Mouse (Mus musculus) liver, embryonic 11.5 days (tissue): ENCODE data around the gene Lrrc75b. TPM values are rescaled to one million over a fixed set of nuclear protein-coding genes. Genes with fewer than 3 reads are reported as not detected.
"Not testable (repeated sequence)": the region's sequence is repeated elsewhere in the genome, so short reads cannot be mapped to it uniquely, and the experiment has no call there.

Experiments used
- ATAC-seq: fragments of 200-750 bp; cut with Nextera tagmentation; replicated peaks from 2 replicates; pipeline ENCODE4 v1.8.0; 2017; ENCODE audit warnings: moderate number of reproducible peaks, mild to moderate bottlenecking, moderate TSS enrichment, moderate library complexity; ENCODE audit not compliant: low FRiP score
- DNase-seq: peaks from one replicate; pipeline ENCODE4 v3.0.0-alpha.2; 2017; ENCODE audit warnings: low spot score
- H3K27ac ChIP-seq: fragments of 300-500 bp; sonication (generic); 2 replicates; pipeline ENCODE4 v1.5.1; 2014; ENCODE audit warnings: mild to moderate bottlenecking, low read depth, low read length, control low read depth
- H3K27me3 ChIP-seq: fragments of 300-500 bp; sonication (generic); replicated peaks from 2 replicates; pipeline ENCODE4 v1.6.1; 2014; ENCODE audit warnings: low read length, mixed read lengths; ENCODE audit not compliant: control insufficient read depth, insufficient read depth
- H3K36me3 ChIP-seq: fragments of 300-500 bp; sonication (generic); 2 replicates; pipeline ENCODE4 v1.6.1; 2014; ENCODE audit warnings: mild to moderate bottlenecking, low read length, moderate library complexity, mixed read lengths; ENCODE audit not compliant: control insufficient read depth, insufficient read depth
- H3K4me1 ChIP-seq: fragments of 300-500 bp; sonication (generic); replicated peaks from 2 replicates; pipeline ENCODE4 v1.6.1; 2014; ENCODE audit warnings: low read length, mixed read lengths; ENCODE audit not compliant: control insufficient read depth, insufficient read depth
- H3K4me2 ChIP-seq: fragments of 300-500 bp; sonication (generic); 2 replicates; pipeline ENCODE4 v1.6.1; 2014; ENCODE audit warnings: mild to moderate bottlenecking, control low read depth, moderate library complexity
- H3K4me3 ChIP-seq: fragments of 300-500 bp; sonication (generic); 2 replicates; pipeline ENCODE4 v1.5.1; 2014; ENCODE audit warnings: low read depth, low read length, control low read depth
- H3K9ac ChIP-seq: fragments of 300-500 bp; sonication (generic); 2 replicates; pipeline ENCODE4 v1.6.1; 2014; ENCODE audit warnings: low read depth, low read length, control low read depth
- H3K9me3 ChIP-seq: fragments of 300-500 bp; sonication (generic); 2 replicates; pipeline ENCODE4 v1.6.1; 2016; ENCODE audit warnings: low read length, inconsistent platforms, mixed read lengths; ENCODE audit not compliant: control insufficient read depth
- WGBS: fragments of 180-500 bp; shearing (Covaris S2); extraction: QIAGEN DNeasy Blood & Tissue Kit; methylation state at CpG from one replicate; pipeline ENCODE4 v1.1.7; 2014; 5-methylcytosine and 5-hydroxymethylcytosine counted together
- polyA plus RNA-seq: library from polyadenylated mRNA; unstranded; fragments of >200 nt; fragmentation: Nextera tagmentation; extraction: Ambion mirVana; gene quantifications from 2 replicates; pipeline ENCODE4 v1.2.1, GENCODE M21; 2014

Lrrc75b gene
- polyA plus RNA-seq, 1 experiment from 2014 or later: 0.52 TPM

GRCm38 (mm10) chr10:75571937-75572336 lies 11.8 kb upstream of the Lrrc75b start:
- DNase-seq: no peak
- H3K27me3 ChIP-seq: no peaks in the 10 kb centered on the region
- ATAC-seq: no peak
- WGBS: 50% methylated on average over 9 of the region's 9 CpGs
- H3K4me1 ChIP-seq: peaks cover 9% of the 10 kb centered on the region
- no peaks in the 10 kb centered on the region for H3K36me3 ChIP-seq
- no peak overlapping the region for H3K27ac ChIP-seq
- no peak overlapping the region for H3K9ac ChIP-seq
- no peak overlapping the region for H3K4me2 ChIP-seq
- H3K4me3 ChIP-seq: no peak overlapping the region
- H3K9me3 ChIP-seq: no peaks in the 10 kb centered on the region

DNA sequence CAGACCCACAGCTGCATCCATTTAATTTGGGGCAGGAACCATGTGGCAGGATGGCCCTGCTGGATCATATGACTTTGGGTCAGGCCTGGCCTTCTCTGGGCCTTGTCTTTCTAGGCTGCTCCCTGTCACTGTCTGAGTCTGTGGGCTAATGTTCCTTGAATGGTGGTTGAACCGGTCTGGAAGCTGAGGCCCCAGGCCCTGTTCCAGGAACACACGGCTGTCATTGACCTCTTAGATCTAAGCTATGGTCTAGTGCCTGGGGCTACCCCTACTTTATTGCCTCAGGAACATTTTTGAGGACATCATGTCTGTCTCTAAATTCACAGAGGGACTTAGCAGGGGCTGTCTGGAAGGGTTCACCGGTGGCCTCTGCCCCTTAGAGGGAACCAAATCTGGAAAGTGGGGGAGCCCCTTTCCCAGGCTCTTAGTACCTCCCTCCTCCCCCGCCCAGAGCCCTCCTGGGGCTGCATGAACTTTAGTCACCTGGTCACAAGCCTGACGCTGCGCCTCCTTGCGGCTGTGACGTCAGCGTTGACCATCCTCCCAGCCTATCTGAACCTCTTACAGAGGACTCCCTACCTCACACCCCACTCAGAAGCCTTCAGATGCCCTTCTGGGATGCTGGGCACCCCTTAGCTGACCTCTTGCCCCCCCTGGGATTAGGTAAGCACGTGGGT lies 11.0 kb upstream of the Lrrc75b start:
- Histone ChIP-seq H3K9ac (no peak overlapping the region), H3K27ac (no peak overlapping the region), H3K4me3 (no peak overlapping the region), H3K4me2 (no peak overlapping the region), H3K27me3 (no peaks in the 10 kb centered on the region), H3K4me1 (peaks cover 9% of the 10 kb centered on the region), H3K9me3 (no peaks in the 10 kb centered on the region), H3K36me3 (no peaks in the 10 kb centered on the region)
- no peak for ATAC-seq
- DNase-seq: no peak
- WGBS: 47% methylated on average over 10 of the region's 10 CpGs

DNA sequence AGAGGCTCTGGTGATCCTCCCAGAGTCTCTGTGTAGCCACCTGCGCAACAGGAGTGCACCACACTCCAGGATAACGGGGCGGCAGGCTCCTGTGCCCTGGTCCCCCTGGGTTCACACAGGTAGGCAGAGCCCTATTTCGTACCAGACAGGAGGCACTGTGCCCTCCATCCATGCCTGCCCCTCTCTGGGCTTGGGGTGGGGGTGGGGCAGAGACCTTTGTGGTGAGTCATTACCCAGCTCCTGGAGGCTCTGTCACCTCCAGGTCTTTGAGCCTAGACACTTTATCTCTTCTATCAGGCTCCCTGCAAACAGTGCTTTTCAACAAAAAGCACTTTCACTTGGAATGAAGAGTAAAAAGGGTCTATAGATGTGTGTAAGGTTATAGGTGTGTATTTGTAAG lies 8.7 kb upstream of the Lrrc75b start:
- H3K4me3 ChIP-seq: peak overlapping the region; percentile 11; the same call in 1 of the 2 replicates
- H3K9me3 ChIP-seq: no peaks in the 10 kb centered on the region
- DNase-seq (no peak), ATAC-seq (no peak)
- H3K4me2 ChIP-seq: peak overlapping the region; percentile 43
- no peaks in the 10 kb centered on the region for H3K27me3 ChIP-seq
- no peaks in the 10 kb centered on the region for H3K36me3 ChIP-seq
- peaks cover 17% of the 10 kb centered on the region for H3K4me1 ChIP-seq
- WGBS: 27% methylated on average over 4 of the region's 4 CpGs
- H3K9ac ChIP-seq: peak overlapping the region; percentile 35; the same call in 1 of the 2 replicates
- no peak overlapping the region for H3K27ac ChIP-seq

DNA sequence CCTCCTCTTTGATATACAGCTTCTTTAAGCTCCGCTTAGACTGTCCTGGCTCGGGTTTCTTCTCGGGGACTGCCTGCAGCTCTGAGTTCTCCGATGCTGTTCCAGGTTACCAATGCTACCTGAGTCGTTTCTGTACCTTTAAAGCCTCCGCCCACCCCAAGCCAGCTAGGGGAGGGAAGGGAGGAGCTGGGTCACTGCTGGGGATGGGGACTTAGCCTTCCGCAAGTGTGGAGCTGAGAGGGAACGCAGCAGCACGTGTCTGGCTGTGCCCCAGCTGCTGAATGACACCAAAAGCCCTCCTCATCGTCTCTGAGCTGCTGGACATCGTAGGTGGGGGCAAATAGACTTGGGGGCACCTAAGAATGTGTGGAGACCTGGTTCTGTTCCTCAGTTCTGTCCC lies 8.3 kb upstream of the Lrrc75b start:
- ATAC-seq (no peak), DNase-seq (no peak)
- no peak overlapping the region for H3K27ac ChIP-seq
- H3K36me3 ChIP-seq: no peaks in the 10 kb centered on the region
- 12% methylated on average over 11 of the region's 11 CpGs for WGBS
- no peaks in the 10 kb centered on the region for H3K27me3 ChIP-seq
- H3K9ac ChIP-seq: peak overlapping the region; percentile 35; the same call in 1 of the 2 replicates
- H3K4me1 ChIP-seq: peaks cover 19% of the 10 kb centered on the region
- no peaks in the 10 kb centered on the region for H3K9me3 ChIP-seq
- peak overlapping the region; percentile 43 for H3K4me2 ChIP-seq
- H3K4me3 ChIP-seq: peak overlapping the region; percentile 11; the same call in 1 of the 2 replicates

- Histone ChIP-seq H3K9ac (no peak overlapping the region; the same call in 1 of the 2 replicates), H3K9me3 (no peaks in the 10 kb centered on the region), H3K36me3 (no peaks in the 10 kb centered on the region), H3K27me3 (no peaks in the 10 kb centered on the region), H3K4me2 (peak overlapping the region; percentile 43; the same call in 1 of the 2 replicates), H3K4me3 (no peak overlapping the region), H3K4me1 (peaks cover 19% of the 10 kb centered on the region), H3K27ac (no peak overlapping the region)
- ATAC-seq (no peak), DNase-seq (no peak)
- 18% methylated on average over 5 of the region's 5 CpGs for WGBS
These were observed 7.9 kb upstream of the Lrrc75b start for GRCm38 (mm10) chr10:75568029-75568428.

DNA sequence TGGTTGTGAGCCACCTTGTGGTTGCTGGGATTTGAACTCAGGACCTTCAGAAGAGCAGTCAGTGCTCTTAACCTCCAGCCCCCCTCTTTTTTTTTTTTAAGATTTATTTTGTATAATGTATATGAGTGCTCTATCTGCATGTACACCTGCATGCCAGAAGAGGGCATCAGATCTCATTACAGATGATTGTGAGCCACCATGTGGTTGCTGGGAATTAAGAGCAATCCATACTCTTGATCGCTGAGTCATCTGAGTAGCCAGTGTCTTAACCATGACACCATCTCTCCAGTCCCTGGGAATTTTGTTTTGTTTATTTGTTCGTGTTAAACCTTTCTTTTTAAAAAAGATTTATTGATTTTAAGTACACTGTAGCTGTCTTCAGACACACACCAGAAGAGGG lies 6.6 kb upstream of the Lrrc75b start:
- not testable (repeated sequence) for H3K27ac ChIP-seq, DNase-seq

DNA sequence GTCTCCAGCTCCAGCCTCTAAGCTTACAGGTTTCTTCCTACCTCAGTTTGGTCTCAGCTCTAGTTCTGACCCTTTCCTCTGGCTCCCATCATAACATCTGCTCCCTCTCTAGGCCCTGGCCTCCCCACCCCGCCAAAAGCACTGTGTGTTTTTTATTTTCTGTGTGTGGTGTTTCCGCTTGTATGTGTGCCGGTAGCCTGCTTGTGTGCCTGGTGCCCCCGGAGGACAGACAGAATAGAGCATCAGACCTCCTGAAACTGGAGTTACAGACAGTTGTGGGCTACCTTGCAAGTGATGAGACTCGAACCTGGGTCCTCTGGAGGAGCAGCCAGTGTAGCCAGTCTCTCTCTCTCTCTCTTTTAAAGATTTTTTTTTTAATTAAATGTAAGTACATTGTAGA lies 6.2 kb upstream of the Lrrc75b start:
- Histone ChIP-seq H3K27ac (no peak overlapping the region; the same call in 1 of the 2 replicates), H3K36me3 (no peaks in the 10 kb centered on the region), H3K27me3 (peaks cover 9% of the 10 kb centered on the region), H3K4me2 (no peak overlapping the region), H3K9ac (no peak overlapping the region), H3K4me3 (no peak overlapping the region), H3K9me3 (no peaks in the 10 kb centered on the region), H3K4me1 (peaks cover 19% of the 10 kb centered on the region)
- WGBS: 70% methylated on average over 5 of the region's 5 CpGs
- DNase-seq: no peak
- ATAC-seq: no peak

More for the DNA sequence above, 6.6 kb upstream of the Lrrc75b start:
- H3K4me1 ChIP-seq: peaks cover 19% of the 10 kb centered on the region
- WGBS: 73% methylated on average over 2 of the region's 2 CpGs
- H3K27me3 ChIP-seq, H3K4me3 ChIP-seq, H3K9ac ChIP-seq, H3K9me3 ChIP-seq, H3K4me2 ChIP-seq, ATAC-seq, H3K36me3 ChIP-seq: not testable (repeated sequence)

DNA sequence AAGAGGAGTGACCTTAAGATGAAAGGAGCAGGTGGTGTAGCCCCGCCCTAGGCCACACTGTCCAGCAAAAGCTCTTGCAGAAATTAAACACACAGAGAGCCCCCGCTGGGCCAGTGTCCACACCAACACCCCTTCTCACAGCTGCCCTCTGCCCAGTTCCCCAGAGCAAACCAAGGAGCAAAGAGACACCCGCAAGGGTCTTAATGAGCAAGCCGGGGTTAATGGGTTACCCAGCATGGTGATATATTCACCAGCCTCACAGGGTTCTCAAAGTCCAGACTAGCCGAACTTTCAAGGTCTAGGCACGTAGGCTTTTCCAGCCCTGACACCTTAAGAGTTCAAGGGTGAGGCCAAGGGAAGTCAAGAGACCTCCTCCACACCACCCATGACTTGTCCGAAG lies 5.8 kb upstream of the Lrrc75b start:
- peaks cover 19% of the 10 kb centered on the region for H3K4me1 ChIP-seq
- ATAC-seq (peak; percentile 15; the same call in 1 of the 2 replicates), DNase-seq (no peak)
- no peaks in the 10 kb centered on the region for H3K9me3 ChIP-seq
- H3K27ac ChIP-seq: no peak overlapping the region; the same call in 1 of the 2 replicates
- H3K36me3 ChIP-seq: no peaks in the 10 kb centered on the region
- peaks cover 13% of the 10 kb centered on the region for H3K27me3 ChIP-seq
- WGBS: 50% methylated on average over 7 of the region's 7 CpGs
- H3K4me3 ChIP-seq: no peak overlapping the region
- no peak overlapping the region for H3K9ac ChIP-seq
- peak overlapping the region; percentile 2; the same call in 1 of the 2 replicates for H3K4me2 ChIP-seq

- Histone ChIP-seq H3K4me3 (no peak overlapping the region), H3K9ac (no peak overlapping the region), H3K36me3 (no peaks in the 10 kb centered on the region), H3K4me1 (peaks cover 19% of the 10 kb centered on the region), H3K9me3 (no peaks in the 10 kb centered on the region), H3K27ac (no peak overlapping the region), H3K27me3 (peaks cover 18% of the 10 kb centered on the region), H3K4me2 (peak overlapping the region; percentile 24)
- DNase-seq: no peak
- no peak for ATAC-seq
- WGBS: 28% methylated on average over 6 of the region's 6 CpGs
These were observed 5.3 kb upstream of the Lrrc75b start for GRCm38 (mm10) chr10:75565436-75565835.
